Mouse (Mus musculus) lung, postnatal 0 days (tissue): ENCODE data around the gene Ahdc1. TPM values are rescaled to one million over a fixed set of nuclear protein-coding genes. Genes with fewer than 3 reads are reported as not detected.

Experiments
- ATAC-seq: fragments of 200-750 bp; cut with Nextera tagmentation; 2 replicates; pipeline ENCODE4 v1.8.0; 2017; ENCODE audit warnings: moderate library complexity
- DNase-seq: peaks from one replicate; pipeline ENCODE4 v3.0.0-alpha.2; 2016; ENCODE audit warnings: low spot score
- H3K27ac ChIP-seq: fragments of 300-500 bp; sonication (generic); 2 replicates; pipeline ENCODE4 v1.5.1; 2014; ENCODE audit warnings: antibody characterized with exemption, mild to moderate bottlenecking, low read length, mixed read lengths
- H3K27me3 ChIP-seq: fragments of 300-500 bp; sonication (generic); replicated peaks from 2 replicates; pipeline ENCODE4 v1.6.1; 2014; ENCODE audit warnings: low read length, mixed read lengths; ENCODE audit not compliant: insufficient read depth
- H3K36me3 ChIP-seq: fragments of 300-500 bp; sonication (generic); 2 replicates; pipeline ENCODE4 v1.6.1; 2014; ENCODE audit warnings: low read length, mixed read lengths; ENCODE audit not compliant: insufficient read depth
- H3K4me1 ChIP-seq: fragments of 300-500 bp; sonication (generic); 2 replicates; pipeline ENCODE4 v1.6.1; 2014; ENCODE audit warnings: antibody characterized with exemption, low read depth, low read length, mixed read lengths; ENCODE audit not compliant: insufficient read depth
- H3K4me2 ChIP-seq: fragments of 300-500 bp; sonication (generic); replicated peaks from 2 replicates; pipeline ENCODE4 v1.6.1; 2014; ENCODE audit warnings: low read depth, mild to moderate bottlenecking, low read length, moderate library complexity, mixed read lengths
- H3K4me3 ChIP-seq: fragments of 300-500 bp; sonication (generic); 2 replicates; pipeline ENCODE4 v1.5.1; 2014; ENCODE audit warnings: low read depth, low read length
- H3K9ac ChIP-seq: fragments of 300-500 bp; sonication (generic); replicated peaks from 2 replicates; pipeline ENCODE4 v1.6.1; 2014; ENCODE audit warnings: low read depth, mild to moderate bottlenecking
- H3K9me3 ChIP-seq: fragments of 300-500 bp; sonication (generic); 2 replicates; pipeline ENCODE4 v1.6.1; 2016; ENCODE audit warnings: low read length, mixed read lengths
- CTCF ChIP-seq: IDR thresholded peaks from 2 replicates; pipeline ENCODE4 v1.5.1; 2016; ENCODE audit warnings: antibody characterized with exemption, mild to moderate bottlenecking
- EP300 ChIP-seq: IDR thresholded peaks from 2 replicates; pipeline ENCODE4 v1.6.1; 2016; ENCODE audit warnings: antibody characterized with exemption, mild to moderate bottlenecking, control low read depth
- WGBS: fragments of 180-500 bp; shearing (Covaris S2); extraction: QIAGEN DNeasy Blood & Tissue Kit; methylation state at CpG from one replicate; pipeline ENCODE4 v1.1.7; 2014; 5-methylcytosine and 5-hydroxymethylcytosine counted together
- polyA plus RNA-seq: library from polyadenylated mRNA; unstranded; fragments of >200 nt; fragmentation: Nextera tagmentation; extraction: Ambion mirVana; gene quantifications from 2 replicates; pipeline ENCODE4 v1.2.1, GENCODE M21; 2015

Ahdc1 gene
- polyA plus RNA-seq, 1 experiment from 2014 or later = 3.9 TPM

DNA sequence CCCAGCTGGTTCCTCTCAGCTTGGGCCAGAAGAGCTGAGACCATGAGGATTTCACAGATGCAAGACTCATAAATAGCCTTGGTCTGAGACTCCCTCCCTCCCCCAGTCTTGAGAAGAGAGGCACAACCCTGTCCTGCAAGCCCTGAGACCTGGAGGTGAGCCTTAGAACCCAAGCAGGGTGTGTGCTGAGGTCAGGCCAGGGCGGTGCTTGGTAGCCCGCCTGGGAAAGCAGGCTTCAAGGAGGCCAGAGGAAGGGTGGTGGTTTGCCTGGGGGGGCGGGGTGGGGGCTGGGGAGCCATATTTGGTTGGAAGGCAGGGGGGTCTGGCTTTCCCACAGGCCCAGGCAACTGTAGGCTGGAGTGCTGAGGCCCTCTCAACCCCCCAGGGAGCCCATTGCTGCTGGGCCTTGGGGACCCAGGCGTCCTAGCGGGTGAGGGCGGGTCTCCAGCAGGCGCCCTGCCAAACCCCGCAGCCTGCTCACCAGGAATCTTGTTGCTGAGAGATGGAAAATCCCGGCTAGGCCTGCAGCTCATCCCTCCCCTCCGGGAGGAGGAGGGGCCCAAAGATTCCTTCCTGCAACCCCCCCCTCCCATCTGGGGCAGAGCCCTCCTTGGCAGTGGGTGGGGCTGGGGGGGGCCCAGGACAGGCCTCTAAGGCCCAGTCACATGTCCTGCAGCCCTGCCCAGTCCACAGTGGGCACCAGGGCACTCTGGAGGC, 14.1 kb downstream of the Ahdc1 start:
- DNase-seq (peak; percentile 66), ATAC-seq (peak; percentile 55)
- TF ChIP-seq CTCF (no peak), EP300 (no peak)
- Histone ChIP-seq H3K9ac (no peak overlapping the region), H3K27me3 (no peaks in the 10 kb centered on the region), H3K4me3 (no peak overlapping the region), H3K4me2 (no peak overlapping the region), H3K9me3 (no peaks in the 10 kb centered on the region), H3K27ac (0 out of 2 replicates have a peak overlapping the region, but pooled peaks have one; percentile 1), H3K36me3 (no peaks in the 10 kb centered on the region), H3K4me1 (peaks cover 14% of the 10 kb centered on the region; the same call in 1 of the 2 replicates)
- whole genome bisulfite sequencing = 11% methylated on average over 6 of the region's 10 CpGs

DNA sequence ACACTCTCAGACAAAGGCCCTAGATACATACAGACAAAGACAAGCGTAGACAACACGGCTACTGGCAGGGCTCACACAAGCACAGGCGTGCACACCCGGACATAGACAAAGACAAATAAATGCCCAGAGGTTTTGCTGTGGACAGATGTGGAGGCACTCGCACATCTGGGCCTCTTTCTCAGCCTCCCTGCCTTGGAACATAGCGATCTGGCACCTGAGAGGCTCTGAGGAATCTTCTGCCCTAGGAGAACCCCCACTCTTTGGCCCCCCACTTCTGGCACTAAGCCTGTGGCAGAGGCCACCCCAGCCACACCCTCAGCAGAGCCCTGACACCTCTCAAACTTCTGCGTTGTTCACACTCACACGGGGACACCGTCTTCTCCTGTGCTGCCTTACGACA, 15.2 kb downstream of the Ahdc1 start:
- Histone ChIP-seq H3K36me3 (no peaks in the 10 kb centered on the region), H3K4me1 (peaks cover 14% of the 10 kb centered on the region; the same call in 1 of the 2 replicates), H3K9me3 (no peaks in the 10 kb centered on the region), H3K4me2 (no peak overlapping the region), H3K27ac (0 out of 2 replicates have a peak overlapping the region, but pooled peaks have one; percentile 38), H3K27me3 (no peaks in the 10 kb centered on the region), H3K4me3 (no peak overlapping the region), H3K9ac (no peak overlapping the region)
- WGBS = 54% methylated on average over 10 of the region's 10 CpGs
- DNase-seq = no peak
- ATAC-seq = no peak
- TF ChIP-seq CTCF (no peak), EP300 (no peak)

DNA sequence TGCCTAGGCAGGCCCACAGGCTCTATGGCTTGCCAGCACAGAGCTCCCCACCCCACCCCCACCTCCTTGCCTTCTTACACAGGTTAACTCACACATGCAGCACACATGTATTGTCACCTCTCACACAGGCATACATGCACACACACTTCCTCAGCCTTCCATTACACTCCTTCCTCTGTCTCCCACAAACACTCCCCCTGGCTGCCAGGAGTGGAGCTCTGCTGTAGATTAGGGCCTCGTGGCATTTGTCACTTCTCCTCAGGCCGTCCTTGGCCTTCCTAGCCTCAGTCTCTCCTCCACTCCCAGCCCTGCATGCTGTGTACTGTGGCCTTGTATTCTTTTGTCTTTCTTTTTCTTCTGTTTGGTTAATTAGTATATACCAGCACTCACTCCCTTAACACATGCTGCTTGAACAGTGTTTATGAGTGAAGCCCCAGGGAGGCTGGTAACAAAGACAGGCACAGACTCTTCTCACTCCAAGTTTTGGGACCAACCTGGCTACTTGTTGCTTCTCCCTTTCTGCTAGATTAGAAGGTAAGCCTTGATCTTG, 15.8 kb downstream of the Ahdc1 start:
- H3K4me1 ChIP-seq = peaks cover 14% of the 10 kb centered on the region; the same call in 1 of the 2 replicates
- no peaks in the 10 kb centered on the region for H3K9me3 ChIP-seq
- H3K36me3 ChIP-seq = no peaks in the 10 kb centered on the region
- WGBS = 31% methylated on average over 2 of the region's 2 CpGs
- H3K4me2 ChIP-seq = no peak overlapping the region
- TF ChIP-seq EP300 (no peak), CTCF (peak; percentile 64)
- ATAC-seq = no peak
- H3K27ac ChIP-seq = peak overlapping the region; percentile 38; the same call in 1 of the 2 replicates
- no peaks in the 10 kb centered on the region for H3K27me3 ChIP-seq
- no peak for DNase-seq
- H3K9ac ChIP-seq = no peak overlapping the region
- no peak overlapping the region for H3K4me3 ChIP-seq

DNA sequence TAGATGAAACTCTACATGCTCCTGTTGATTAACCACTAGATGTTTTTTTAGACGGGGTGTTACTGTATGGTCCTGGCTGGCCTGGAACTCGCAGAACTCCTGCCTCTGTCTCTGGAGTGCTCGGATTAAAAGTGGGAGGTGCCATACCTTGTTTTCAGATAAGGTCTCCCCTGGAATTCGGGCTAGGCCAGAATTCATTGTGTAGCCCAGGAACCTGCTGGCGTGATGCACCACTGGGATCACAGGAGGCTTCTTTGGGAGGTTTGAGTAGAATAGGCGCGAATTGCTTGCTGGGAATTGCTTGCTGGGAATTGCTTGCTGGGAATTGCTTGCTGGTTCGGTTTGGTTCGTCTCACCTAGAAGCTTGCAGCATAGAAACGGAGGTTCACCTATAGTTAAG, 16.7 kb downstream of the Ahdc1 start:
- Histone ChIP-seq H3K9ac (no peak overlapping the region), H3K36me3 (no peaks in the 10 kb centered on the region), H3K4me2 (no peak overlapping the region), H3K4me3 (no peak overlapping the region), H3K4me1 (peaks cover 14% of the 10 kb centered on the region; the same call in 1 of the 2 replicates), H3K27ac (no peak overlapping the region), H3K27me3 (no peaks in the 10 kb centered on the region), H3K9me3 (no peaks in the 10 kb centered on the region)
- ATAC-seq = no peak
- WGBS = 66% methylated on average over 10 of the region's 10 CpGs
- TF ChIP-seq EP300 = no peak
- no peak for TF ChIP-seq CTCF
- no peak for DNase-seq

DNA sequence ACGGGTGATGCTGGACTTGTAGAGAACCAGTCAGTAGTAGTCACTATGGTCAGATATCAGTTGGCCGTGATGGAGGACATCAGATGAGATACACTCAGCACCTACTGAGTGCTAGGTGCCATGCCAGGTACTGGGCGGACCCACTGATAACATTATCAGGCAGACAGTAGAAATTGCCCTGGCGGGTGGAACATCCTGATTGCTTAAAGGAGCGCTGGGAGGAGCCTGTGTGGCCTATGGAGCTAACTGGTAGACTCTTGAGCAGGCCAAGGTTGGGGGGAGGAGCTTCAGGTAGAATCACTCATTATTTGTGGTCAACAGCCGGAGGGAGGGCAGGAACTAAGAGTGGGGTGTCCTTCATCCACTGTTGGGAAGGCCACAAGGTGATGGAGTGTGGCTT, 17.1 kb downstream of the Ahdc1 start:
- Histone ChIP-seq H3K4me2 (no peak overlapping the region), H3K9ac (no peak overlapping the region), H3K4me1 (peaks cover 14% of the 10 kb centered on the region; the same call in 1 of the 2 replicates), H3K27ac (no peak overlapping the region), H3K4me3 (no peak overlapping the region), H3K36me3 (no peaks in the 10 kb centered on the region), H3K27me3 (no peaks in the 10 kb centered on the region), H3K9me3 (no peaks in the 10 kb centered on the region)
- no peak for TF ChIP-seq EP300
- no peak for TF ChIP-seq CTCF
- ATAC-seq (no peak), DNase-seq (no peak)
- WGBS = 88% methylated on average over 6 of the region's 6 CpGs

DNA sequence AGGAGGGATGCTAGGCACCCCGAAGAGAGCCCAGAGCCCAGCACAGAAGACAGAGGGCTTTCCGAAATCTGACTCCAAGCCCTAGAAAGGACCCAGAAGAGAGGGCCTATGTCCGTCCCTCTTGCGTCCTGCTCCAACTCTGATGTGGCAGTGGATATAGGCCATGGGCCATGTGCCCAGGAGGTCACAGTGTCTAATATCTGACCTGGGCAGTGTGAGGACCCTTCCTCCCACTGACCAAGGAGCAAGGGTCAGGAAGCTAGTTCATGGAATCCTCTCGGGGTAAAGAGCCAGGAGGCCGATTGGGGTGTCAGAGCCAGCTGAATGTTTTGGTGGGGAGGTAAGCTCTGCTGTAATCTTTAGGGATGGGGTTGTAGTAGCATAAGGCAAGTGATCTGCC, 17.8 kb downstream of the Ahdc1 start:
- WGBS = 84% methylated on average over 6 of the region's 6 CpGs
- no peak overlapping the region for H3K9ac ChIP-seq
- H3K4me1 ChIP-seq = peaks cover 14% of the 10 kb centered on the region; the same call in 1 of the 2 replicates
- TF ChIP-seq CTCF (no peak), EP300 (no peak)
- no peaks in the 10 kb centered on the region for H3K9me3 ChIP-seq
- H3K4me2 ChIP-seq = no peak overlapping the region
- H3K36me3 ChIP-seq = no peaks in the 10 kb centered on the region
- H3K27me3 ChIP-seq = no peaks in the 10 kb centered on the region
- H3K27ac ChIP-seq = no peak overlapping the region
- DNase-seq (no peak), ATAC-seq (no peak)
- no peak overlapping the region for H3K4me3 ChIP-seq
